8 mouse cellular contexts compared by ENCODE assay signal in the genomic region with DNA sequence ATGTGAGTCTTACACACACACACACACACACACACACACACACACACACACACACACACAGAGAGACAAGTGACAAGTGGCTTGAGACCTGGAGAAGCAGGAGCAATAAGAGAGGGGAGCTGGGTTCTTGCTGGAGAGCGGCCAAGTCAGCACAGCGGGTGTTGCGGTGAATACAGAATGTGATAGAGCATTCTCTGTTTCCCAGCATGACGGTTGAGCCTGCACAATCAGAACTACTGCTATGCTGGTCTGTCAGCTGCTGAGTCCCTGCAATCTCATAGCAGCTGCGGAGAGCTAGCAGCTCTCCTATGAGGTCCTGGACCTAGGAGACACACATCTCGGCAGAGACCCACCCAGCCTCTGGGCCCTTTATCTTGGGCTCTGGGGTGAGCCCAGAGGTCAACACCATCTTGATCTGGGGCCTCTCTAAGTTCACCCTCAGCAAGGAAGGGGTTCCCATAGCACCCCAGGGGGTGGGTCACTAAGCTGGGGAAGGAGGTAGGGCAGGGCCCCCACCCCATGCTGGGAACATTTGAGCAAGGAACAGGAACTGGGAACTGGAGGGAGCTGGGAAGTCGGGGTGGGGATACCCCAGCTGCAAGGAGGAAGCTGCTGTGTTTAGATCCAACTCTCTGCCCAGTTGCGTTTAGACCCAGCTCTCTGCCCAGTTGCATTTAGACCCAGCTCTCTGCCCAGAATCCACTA. TPM values are rescaled to one million over a fixed set of nuclear protein-coding genes. Genes with fewer than 3 reads are reported as not detected.
DNase-seq lines count a peak whose midpoint lies in the region; ATAC-seq lines count a peak whose summit lies in the region.

No protein-coding gene starts in this region.

- no peak for ATAC-seq in granulocyte monocyte progenitor cell, adult 5-6 weeks (replicated peaks; ENCODE audit: poor library complexity, severe bottlenecking)

- peak; percentile 25 for DNase-seq in cerebellum, adult 9-11 months
- no peak for DNase-seq in cerebellum, adult 8-10 months
- DNase-seq in retina, postnatal 1 day, result peak; percentile 91
- DNase-seq in retina, embryonic 14.5 days (ENCODE audit: low spot score), result no peak
- DNase-seq in layer of hippocampus, postnatal 10 days (ENCODE audit: low spot score in 2 of 2), result peak; percentile 79 to 81
- DNase-seq in telencephalon, adult 2 months (ENCODE audit: low read depth, low spot score), result peak; percentile 32
- no peak for DNase-seq in heart, adult 11 months

RNA-seq across cellular contexts. Expression of a gene that starts 7.9 kb away (rescaled TPM):
- 10 to 100 TPM; 28.3 to 31.0 TPM for total RNA-seq in layer of hippocampus, postnatal 10 days (2021)
- total RNA-seq in granulocyte monocyte progenitor cell, adult 5-6 weeks (2014; fragmentation: Nextera tagmentation), result 53.3 and 75.4 TPM in 2 replicates
- 10.8 and 16.3 TPM in 2 replicates for total RNA-seq in granulocyte monocyte progenitor cell, adult 5-6 weeks (2017)

RNA-seq across cellular contexts. Expression of a gene that starts 24.3 kb away (rescaled TPM):
- 1 to 10 TPM; 6.6 to 6.9 TPM for total RNA-seq in layer of hippocampus, postnatal 10 days (2021)
- not detected in 2 replicates for total RNA-seq in granulocyte monocyte progenitor cell, adult 5-6 weeks (2014; fragmentation: Nextera tagmentation)
- not detected in 2 replicates for total RNA-seq in granulocyte monocyte progenitor cell, adult 5-6 weeks (2017)

Comparison
In these comparisons a context has a peak if more than half of its experiments do, and no peak if none do; other contexts are left out.
1. DNase-seq: peak in cerebellum, adult 9-11 months (single experiment), retina, postnatal 1 day (single experiment), layer of hippocampus, postnatal 10 days (2 of 2) and telencephalon, adult 2 months (single experiment); none in cerebellum, adult 8-10 months (single experiment), retina, embryonic 14.5 days (single experiment) and heart, adult 11 months (single experiment).
2. RNA of a gene that starts 24.3 kb away (total RNA-seq): 6.6 to 6.9 TPM in layer of hippocampus, postnatal 10 days; not detected in granulocyte monocyte progenitor cell, adult 5-6 weeks; every median in the first group is over 4 times any median in the second.